Mouse (Mus musculus): ENCODE measurements around the gene Hao1.
A peak's percentile ranks its signal among the peaks of the same experiment; 100 is the strongest.

Hao1 gene

DNA sequence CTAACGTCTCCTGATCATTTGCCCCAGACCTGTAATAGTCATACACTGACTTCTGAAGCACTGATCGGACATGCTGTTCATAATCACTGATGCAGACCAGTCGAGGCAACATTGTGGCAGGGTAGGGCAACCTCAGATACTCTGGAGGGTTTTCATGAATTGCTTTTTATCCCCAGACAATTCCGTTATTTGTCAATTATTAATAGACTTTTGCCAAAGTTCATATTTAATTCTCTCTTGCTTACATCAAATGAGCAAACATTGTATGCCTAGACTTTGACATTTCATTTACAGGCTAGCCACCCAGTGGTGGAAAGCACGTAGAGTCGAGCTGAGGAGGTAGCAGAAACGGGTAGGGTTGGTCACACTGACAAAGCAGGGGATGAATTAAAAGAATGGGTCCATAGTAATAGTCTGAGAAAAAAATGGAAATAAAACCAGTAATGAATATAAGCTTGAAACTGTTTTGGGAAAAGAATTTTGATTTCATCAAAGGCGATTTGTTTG lies at the start of gene Hao1:
TSS of gene Hao1 (minus strand) at position 148 of the 507 bp plus-strand sequence.
- DNase-seq (ENCODE audit: low read depth): no peak

GRCm38 (mm10) chr2:134591081-134591694 lies 37.0 kb upstream of the Hao1 start:
- no peak for DNase-seq (ENCODE audit: low read depth)

GRCm38 (mm10) chr2:134585243-134585642 lies 31.1 kb upstream of the Hao1 start:
- no peak for DNase-seq (ENCODE audit: low read depth)

GRCm38 (mm10) chr2:134559422-134559821 lies 5.3 kb upstream of the Hao1 start:
- DNase-seq (ENCODE audit: low read depth): no peak

DNA sequence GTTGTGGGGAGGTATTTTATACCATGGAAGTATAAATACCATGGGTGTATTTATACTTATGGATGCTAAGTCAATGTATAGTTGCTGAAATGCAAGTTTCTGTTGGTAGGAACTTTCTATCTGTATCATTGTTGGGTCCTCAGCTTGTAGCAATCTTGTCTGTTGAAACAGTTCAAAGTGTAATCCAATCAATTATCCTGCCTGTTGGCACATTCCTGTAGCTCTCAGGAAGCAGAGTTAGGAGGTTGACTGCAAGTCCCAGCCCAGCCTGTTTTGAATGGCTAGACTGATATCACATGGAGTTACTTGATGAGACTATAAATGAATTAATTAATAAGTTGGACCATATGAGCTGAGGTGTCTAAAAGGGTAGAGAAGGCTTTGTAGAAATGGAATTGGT lies 1.8 kb downstream of the Hao1 start:
- no peak for DNase-seq (ENCODE audit: low read depth)

DNA sequence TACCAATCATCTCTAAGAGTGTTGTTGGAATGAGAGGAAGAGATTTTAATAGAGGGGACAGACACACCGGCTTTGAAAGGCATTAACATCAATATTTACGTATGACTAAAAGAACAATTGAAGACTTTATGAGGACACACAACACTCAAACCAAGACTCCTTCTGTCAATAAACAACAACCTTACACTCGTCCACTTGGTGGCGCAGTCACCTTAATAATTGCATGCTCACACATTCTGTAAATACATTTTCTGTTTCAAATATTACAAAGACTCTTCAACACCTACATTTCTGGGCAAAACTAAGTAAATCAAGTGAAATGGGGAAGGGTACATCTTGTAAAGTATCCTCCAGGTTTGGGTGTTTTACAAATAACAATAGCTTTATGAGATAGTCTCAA lies 4.4 kb downstream of the Hao1 start:
- DNase-seq (ENCODE audit: low read depth): peak; percentile 65

DNA sequence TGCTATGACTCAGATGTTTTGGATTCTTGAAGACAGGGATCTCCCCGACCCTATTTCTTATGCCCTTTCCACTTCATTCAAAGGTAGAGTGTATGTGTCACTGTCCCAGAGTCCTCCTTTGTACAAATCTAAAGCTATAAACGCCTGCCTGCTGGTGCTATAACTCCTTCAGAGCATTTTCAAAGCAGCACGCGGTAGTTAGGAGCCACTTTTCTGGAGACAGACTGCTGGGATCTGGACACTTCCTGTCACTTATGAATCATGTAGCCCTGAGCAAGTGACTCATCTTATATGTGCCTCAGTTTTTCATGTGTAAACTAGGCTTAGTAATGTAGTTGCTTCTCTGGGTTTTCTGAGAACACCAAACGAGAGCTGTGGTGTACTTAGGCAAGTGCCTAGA lies 9.1 kb downstream of the Hao1 start:
- DNase-seq (ENCODE audit: low read depth): no peak

- DNase-seq (ENCODE audit: low read depth): no peak
Observed at GRCm38 (mm10) chr2:134544321-134545065, 9.7 kb downstream of the Hao1 start.

- no peak for DNase-seq (ENCODE audit: low read depth)
Observed at GRCm38 (mm10) chr2:134543501-134543900, 10.7 kb downstream of the Hao1 start.

DNA sequence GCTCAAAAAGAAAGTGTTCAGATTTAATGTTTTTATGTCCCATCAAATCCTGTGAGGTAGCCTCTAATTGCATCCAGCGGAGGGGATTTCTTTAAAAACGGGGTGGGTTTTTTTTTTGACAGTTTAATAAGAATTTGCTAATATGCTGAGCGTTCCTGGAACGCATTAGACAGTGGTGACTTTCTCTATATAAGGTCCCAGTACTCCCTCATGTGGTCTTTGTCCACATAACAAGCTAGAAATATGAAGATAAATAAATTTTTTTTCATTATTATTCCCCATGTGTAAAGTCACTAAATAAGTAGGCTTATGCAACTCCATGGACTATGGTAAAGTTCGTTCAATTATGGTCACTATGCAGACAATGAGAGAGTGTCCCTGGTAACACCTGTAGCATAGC lies 13.1 kb downstream of the Hao1 start:
- DNase-seq (ENCODE audit: low read depth): no peak

DNA sequence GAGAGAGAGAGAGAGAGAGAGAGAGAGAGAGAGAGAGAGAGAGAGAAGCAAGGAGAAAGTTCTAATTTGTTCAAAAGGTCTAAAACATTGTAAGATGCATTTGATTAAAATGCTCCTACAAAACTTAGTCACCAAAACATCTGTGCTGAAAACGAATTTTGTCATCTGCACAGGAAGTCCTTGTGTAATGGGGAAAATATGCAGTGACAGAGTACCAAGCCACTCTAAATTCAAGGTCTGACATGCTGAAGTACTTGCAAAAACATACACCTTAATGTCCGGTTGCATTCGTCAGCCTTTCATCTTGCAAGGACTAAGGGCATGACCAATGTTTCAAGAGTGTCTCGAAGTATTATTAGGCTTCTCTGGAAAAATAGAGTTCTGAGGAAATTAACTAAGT lies 15.7 kb downstream of the Hao1 start:
- DNase-seq (ENCODE audit: low read depth): no peak

DNA sequence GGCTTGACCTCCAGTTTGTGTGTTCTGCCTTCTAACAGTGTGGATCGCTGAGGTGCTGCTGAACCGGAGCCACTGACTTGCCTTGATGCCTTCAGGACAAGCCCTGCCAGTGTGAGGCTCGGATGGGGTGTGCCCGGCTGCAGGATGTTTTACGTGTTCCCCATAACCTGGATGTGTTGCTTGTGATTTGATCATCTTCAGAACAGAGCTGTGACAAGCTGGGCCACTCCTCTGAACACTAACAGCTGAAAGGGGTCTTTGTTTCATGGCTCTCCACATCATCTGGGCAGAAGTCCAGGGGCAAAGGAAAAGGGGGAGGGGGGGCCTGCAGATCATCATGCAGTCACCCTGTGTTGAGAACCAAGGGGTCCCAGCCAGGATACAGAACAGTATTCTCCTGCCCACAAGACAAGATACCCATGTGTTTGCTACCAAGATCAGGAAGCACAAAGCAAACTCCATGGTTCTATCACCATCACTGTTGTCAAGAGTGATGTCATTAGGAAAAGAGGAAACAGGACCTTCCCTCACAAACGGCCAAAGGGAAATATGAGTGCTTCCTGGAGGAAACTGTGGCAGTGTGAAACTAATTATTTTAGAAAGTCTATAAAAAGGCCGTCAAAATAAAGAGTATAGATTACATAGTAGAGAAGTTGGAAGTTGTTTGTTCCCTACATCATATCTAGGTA lies 25.9 kb downstream of the Hao1 start:
- no peak for DNase-seq (ENCODE audit: low read depth)

DNA sequence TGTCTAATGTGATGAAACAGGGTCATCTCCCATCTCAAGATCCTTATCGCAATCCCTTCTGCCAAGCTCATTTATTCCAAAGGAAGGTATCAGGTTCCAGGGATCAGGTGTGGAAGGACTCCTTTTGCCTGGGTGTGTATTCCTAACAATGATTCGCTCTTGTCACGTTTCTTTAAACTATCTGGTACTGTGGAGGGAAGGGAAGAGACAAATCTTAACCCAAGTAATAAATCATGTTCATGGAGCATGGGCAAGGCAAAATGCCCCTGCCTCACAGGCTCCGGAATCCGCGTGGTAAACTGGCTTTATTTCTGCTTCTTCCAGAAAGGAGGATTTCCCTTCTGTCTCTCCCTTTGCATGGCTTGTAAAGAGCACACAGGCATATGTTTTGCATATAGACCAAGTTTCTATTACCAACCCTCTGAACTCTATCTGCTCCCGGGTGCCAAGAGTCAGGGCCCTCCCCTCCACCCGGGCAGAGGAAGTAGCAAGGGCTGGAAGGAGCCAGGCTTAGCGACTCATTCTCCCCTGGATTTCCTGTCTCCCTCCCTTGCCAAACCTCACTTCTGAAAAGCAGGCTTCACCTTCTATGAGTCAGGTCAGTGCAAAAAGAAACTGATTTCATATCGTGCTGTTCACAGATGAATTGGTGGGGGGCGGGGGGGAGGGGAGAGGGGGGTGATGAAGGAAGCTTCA lies 26.6 kb downstream of the Hao1 start:
- no peak for DNase-seq (ENCODE audit: low read depth)

DNA sequence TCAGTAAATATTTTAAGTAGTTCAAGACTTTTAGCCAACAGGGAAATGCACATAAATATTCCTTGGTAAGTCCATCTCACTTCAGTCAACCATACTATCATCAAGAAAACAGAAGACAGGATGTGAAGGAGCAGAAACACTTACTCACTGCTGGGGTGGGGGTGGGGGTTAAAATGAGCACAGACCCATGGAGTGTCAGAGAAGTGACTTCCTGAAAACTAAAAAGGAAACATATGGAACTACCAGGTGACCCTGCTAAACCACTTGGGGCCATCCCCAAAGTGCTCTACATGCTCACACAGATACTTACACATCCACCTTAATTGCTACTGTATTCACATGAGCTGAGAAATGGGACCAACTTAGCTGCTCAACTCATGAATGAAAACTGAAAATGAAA lies 36.1 kb downstream of the Hao1 start:
- DNase-seq (ENCODE audit: low read depth): no peak

DNA sequence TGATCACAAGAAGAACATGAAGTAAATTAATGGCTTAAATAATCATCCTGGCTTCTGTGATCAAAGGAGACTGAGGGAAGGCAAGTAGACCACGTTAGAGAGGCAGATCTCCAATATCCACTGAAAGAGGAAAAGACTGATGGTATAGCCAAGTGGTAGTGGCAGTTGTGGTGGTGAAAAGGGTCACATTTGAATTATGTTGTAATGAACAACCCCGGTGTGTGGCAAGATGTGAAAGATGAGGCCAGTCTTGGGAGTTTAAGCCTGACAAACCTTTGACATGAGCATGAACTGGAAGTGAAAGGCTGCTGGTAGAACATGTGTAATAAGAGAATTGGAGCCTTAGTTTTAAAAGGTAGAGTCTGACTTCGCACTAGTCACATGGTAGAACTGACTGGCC lies 54.4 kb downstream of the Hao1 start:
- DNase-seq (ENCODE audit: low read depth): no peak

DNA sequence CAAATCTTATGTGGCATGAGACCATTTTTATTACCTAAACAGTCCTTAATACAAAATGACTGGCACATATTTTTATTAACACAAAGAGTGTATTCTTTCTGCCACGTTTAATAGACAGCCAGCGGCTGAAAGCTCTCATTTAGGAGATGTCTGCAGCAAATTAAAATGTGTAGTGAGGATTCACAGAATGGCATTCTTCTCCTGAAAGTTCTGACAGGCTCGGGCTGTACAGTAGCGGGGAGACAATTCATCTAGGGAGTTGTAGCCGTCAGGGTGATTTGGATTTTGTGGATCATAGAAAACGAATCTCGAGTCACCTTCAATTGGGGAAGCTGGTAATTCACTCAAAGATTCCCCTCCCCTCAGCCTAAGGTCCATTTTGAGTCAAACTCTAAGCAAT lies 55.7 kb downstream of the Hao1 start:
- no peak for DNase-seq (ENCODE audit: low read depth)

- no peak for DNase-seq (ENCODE audit: low read depth)
Observed at GRCm38 (mm10) chr2:134488671-134489070, 65.5 kb downstream of the Hao1 start.

DNA sequence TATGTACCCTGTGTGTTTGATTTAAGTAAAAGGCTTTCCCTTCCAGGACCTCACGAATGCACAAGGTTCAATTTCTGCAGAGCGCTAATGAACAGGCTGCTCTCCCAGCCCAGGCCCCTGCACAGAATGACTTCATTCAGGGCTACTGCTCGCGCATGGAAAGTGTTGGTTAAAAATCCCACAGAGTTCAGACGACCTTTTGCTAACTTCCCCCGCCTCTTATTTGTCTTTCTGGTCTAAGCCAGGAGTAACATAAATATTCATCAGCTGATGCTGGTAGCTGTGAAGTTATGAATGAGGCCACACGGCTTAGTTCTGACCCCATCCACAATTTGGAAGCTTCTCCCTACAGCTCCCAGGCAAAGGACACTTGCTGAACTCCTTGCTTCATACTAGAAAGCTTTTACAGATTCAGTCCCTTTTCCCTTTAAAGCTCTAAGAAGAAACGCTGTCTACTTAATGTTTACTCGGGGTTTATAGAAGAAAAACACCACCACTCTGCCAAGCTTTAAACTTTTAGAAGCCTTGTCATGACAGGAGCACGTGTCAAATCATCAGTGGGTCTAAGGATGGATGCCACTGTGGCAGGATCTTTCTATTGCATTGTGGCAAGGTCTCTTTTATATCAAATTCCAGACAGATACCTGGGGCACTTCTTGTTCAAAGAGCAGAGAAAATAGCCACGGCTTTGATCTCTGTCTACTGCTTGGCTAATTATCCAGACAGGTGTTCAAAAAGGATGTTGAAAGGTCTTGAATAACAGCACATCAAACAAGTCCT lies 67.9 kb downstream of the Hao1 start:
- DNase-seq (ENCODE audit: low read depth): no peak

GRCm38 (mm10) chr2:134482683-134483082 lies 71.5 kb downstream of the Hao1 start:
- DNase-seq (ENCODE audit: low read depth): no peak

- peak; percentile 29 for DNase-seq (ENCODE audit: low read depth)
Observed at GRCm38 (mm10) chr2:134481759-134482158, 72.4 kb downstream of the Hao1 start.

DNA sequence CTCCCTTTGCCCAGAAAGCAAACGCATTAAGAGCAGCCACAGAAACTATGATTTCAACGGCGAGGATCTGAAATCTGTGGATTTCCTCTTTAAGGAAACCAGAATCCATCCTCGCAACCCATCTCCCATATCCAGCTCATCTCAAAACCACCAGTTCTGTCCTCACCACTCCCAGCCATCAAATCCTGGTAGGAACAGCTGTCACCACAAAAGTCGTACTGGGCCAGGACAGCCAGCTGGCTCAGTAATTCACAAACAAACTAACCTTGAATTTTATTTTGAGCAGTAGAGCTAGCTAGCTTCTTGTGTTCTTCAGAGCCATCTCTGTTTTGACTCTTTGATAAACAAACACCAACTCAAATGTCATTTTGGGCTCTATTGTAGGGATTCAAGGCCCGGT lies 73.0 kb downstream of the Hao1 start:
- DNase-seq (ENCODE audit: low read depth): no peak

DNA sequence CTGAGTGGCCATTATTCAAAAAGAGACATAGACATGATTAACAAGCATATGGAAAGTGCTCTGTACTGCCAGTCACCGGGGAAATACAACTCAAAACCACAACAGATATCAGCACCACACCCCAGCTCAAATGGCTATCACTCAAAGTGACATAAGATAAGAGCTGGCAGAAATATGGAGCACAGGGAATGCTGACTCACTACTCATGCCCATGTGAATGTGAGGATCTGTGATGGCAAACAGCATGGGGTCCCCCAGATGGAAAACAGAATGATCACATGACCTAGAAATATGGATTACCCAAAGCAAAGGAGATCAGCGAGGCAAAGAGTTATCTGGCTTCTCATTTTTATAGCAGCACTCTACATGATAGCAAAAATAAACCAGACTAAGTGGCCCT lies 89.0 kb downstream of the Hao1 start:
- DNase-seq (ENCODE audit: low read depth): no peak

All from induced T-regulatory cell, adult 2 months (primary cell).